Mouse (Mus musculus): Measurements from ENCODE around the gene Agpat4.

DNA sequence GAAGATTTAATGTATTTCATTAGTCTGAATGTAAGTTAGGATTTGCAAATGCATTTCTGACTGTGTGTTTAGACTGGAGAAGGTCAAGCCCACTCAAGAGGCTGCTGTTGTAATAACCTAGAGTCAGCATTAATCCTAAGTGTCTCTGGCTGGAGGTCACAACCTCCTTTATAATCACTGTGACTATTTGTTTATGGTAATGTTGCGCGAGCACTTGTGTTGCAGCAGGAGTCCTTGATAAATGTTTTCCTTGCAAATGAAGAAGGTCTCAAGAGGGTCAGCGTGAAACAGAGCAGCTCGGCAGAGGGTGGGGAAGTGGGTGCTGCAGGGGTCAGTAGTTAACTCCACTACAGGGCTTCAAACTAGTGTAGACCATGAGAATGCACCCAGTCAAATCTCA is 57.1 kb downstream of the Agpat4 start:
- TF ChIP-seq POLR2A (IDR thresholded peaks at IDR 0.05; ENCODE audit: borderline replicate concordance, low read depth, low read length) (no peak), CTCF (IDR thresholded peaks at IDR 0.05; ENCODE audit: low read depth, low read length) (no peak)
